In genomic region chr14:47376526-47376925, GRCm38 (mm10) we compare ENCODE assay signal across 30 mouse cellular contexts. TPM values are rescaled to one million over a fixed set of nuclear protein-coding genes. Genes with fewer than 3 reads are reported as not detected.
DNase-seq lines count a peak whose midpoint lies in the region; ATAC-seq lines count a peak whose summit lies in the region.
"Had no signal": no experiment of that assay in that cellular context is flagged by ENCODE, and none has a peak within 500 bp of the region (broad histone marks: within the 10 kb centered on the region; RNA-seq: fewer than 3 reads in every experiment).

No protein-coding gene starts in this region.

- no peak overlapping the region for H3K4me2 ChIP-seq in embryonic facial prominence, embryonic 15.5 days (replicated peaks)
- H3K4me2 ChIP-seq: embryonic facial prominence, embryonic 13.5 days; forebrain, embryonic 15.5 days; heart, embryonic 11.5 days; hindbrain, embryonic 12.5 days; intestine, embryonic 15.5 days; midbrain, embryonic 11.5 days; neural tube, embryonic 12.5 days had no signal

- H3K27me3 ChIP-seq in embryonic facial prominence, embryonic 15.5 days: peaks cover 24% of the 10 kb centered on the region
- peaks cover 42% of the 10 kb centered on the region for H3K27me3 ChIP-seq in embryonic facial prominence, embryonic 10.5 days (replicated peaks; ENCODE audit: low read depth, poor library complexity, severe bottlenecking)

- DNase-seq in embryonic facial prominence, embryonic 10.5 days (ENCODE audit: low spot score): no peak
- DNase-seq in 3T3-L1 (ENCODE audit: low read depth, low spot score): peak; percentile 65
- peak; percentile 23 for DNase-seq in adipocyte (ENCODE audit: low spot score)
- DNase-seq in heart, adult 18-20 months: no peak
- DNase-seq in left cerebral cortex, adult 18-20 months (ENCODE audit: low spot score in 2 of 2): no peak
- DNase-seq: adrenal gland, adult 8-10 months; cerebellum, adult 11-12 months; cerebellum, adult 9-11 months; embryo, embryonic 11 days; gastrocnemius, postnatal 14 days; heart, postnatal 36 days; kidney, adult 2 months; kidney, postnatal 36 days; liver; lung, adult 2 months; right cerebral cortex, postnatal 4 days had no signal

- H3K36me3 ChIP-seq in embryonic facial prominence, embryonic 15.5 days: peaks cover 2% of the 10 kb centered on the region; the same call in 1 of the 2 replicates
- H3K36me3 ChIP-seq in embryonic facial prominence, embryonic 10.5 days (replicated peaks): no peaks in the 10 kb centered on the region
- peaks cover 29% of the 10 kb centered on the region for H3K36me3 ChIP-seq in macrophage (ENCODE audit: inconsistent target)
- H3K36me3 ChIP-seq: embryonic facial prominence, embryonic 13.5 days; forebrain, embryonic 15.5 days; hindbrain, embryonic 12.5 days; intestine, embryonic 15.5 days; neural tube, embryonic 12.5 days had no signal

- 52% methylated on average over 2 of the region's 2 CpGs for WGBS in embryonic facial prominence, embryonic 15.5 days
- WGBS in embryonic facial prominence, embryonic 10.5 days: 85% methylated on average over 2 of the region's 2 CpGs
- WGBS in macrophage (ENCODE audit: missing documents): 14% methylated on average over 2 of the region's 2 CpGs

- H3K27ac ChIP-seq in embryonic facial prominence, embryonic 15.5 days (replicated peaks): 0 out of 2 replicates have a peak overlapping the region, but pooled peaks have one; percentile 58
- no peak overlapping the region for H3K27ac ChIP-seq in embryonic facial prominence, embryonic 10.5 days (replicated peaks)
- H3K27ac ChIP-seq in macrophage: peak overlapping the region; percentile 100
- H3K27ac ChIP-seq: embryonic facial prominence, embryonic 13.5 days; forebrain, embryonic 15.5 days; hindbrain, embryonic 12.5 days; hindbrain, postnatal 0 days; intestine, embryonic 15.5 days; liver, embryonic 14.5 days; neural tube, embryonic 12.5 days had no signal

- no peaks in the 10 kb centered on the region for H3K9me3 ChIP-seq in embryonic facial prominence, embryonic 15.5 days (replicated peaks)
- H3K9me3 ChIP-seq in embryonic facial prominence, embryonic 10.5 days: no peaks in the 10 kb centered on the region
- H3K9me3 ChIP-seq: embryonic facial prominence, embryonic 13.5 days; forebrain, embryonic 15.5 days; hindbrain, embryonic 12.5 days; intestine, embryonic 15.5 days; neural tube, embryonic 12.5 days had no signal

- H3K4me1 ChIP-seq in embryonic facial prominence, embryonic 15.5 days: peaks cover 34% of the 10 kb centered on the region
- H3K4me1 ChIP-seq in embryonic facial prominence, embryonic 10.5 days: peaks cover 10% of the 10 kb centered on the region

- peaks cover 95% of the 10 kb centered on the region for H3K79me2 ChIP-seq in macrophage (ENCODE audit: inconsistent target)

- H3K4me3 ChIP-seq in embryonic facial prominence, embryonic 15.5 days (replicated peaks): no peak overlapping the region
- no peak overlapping the region for H3K4me3 ChIP-seq in embryonic facial prominence, embryonic 10.5 days
- H3K4me3 ChIP-seq in macrophage (ENCODE audit: inconsistent target): peak overlapping the region; percentile 96
- H3K4me3 ChIP-seq: embryonic facial prominence, embryonic 13.5 days; forebrain, embryonic 15.5 days; hindbrain, embryonic 12.5 days; intestine, embryonic 15.5 days; neural tube, embryonic 12.5 days had no signal

- H3K9ac ChIP-seq in embryonic facial prominence, embryonic 15.5 days: no peak overlapping the region
- H3K9ac ChIP-seq: embryonic facial prominence, embryonic 13.5 days; forebrain, embryonic 15.5 days; hindbrain, embryonic 12.5 days; intestine, embryonic 15.5 days; liver, embryonic 14.5 days; neural tube, embryonic 12.5 days had no signal

- ATAC-seq in embryonic facial prominence, embryonic 15.5 days (ENCODE audit: insufficient number of reproducible peaks, low FRiP score, low TSS enrichment, low read depth): no peak
- ATAC-seq: activated CD4-positive, CD25-positive, alpha-beta regulatory T cell, adult 4 months; CD4-positive, CD25-positive, alpha-beta regulatory T cell, adult 4 months; forebrain, embryonic 15.5 days; hindbrain, postnatal 0 days; intestine, embryonic 15.5 days; midbrain, embryonic 16.5 days had no signal

RNA-seq across cellular contexts. Expression of gene Lgals3, which starts 9.0 kb away (rescaled TPM):
- 199 and 236 TPM in 2 replicates for polyA plus RNA-seq in embryonic facial prominence, embryonic 15.5 days (2015; fragmentation: Nextera tagmentation; extraction: Ambion mirVana)
- 0.51 and 1.1 TPM in 2 replicates for polyA plus RNA-seq in embryonic facial prominence, embryonic 10.5 days (2016; fragmentation: Nextera tagmentation; extraction: Ambion mirVana)
- total RNA-seq in macrophage (2018; cell fraction: chromatin; rRNA removed): 1,000 to 10,000 TPM in 5 of 26 experiments, 100 to 1,000 TPM in 21; 180 to 1,623 (median 610) TPM
- 1,000 to 10,000 TPM; 1,563 to 6,453 (median 4,259) TPM for total RNA-seq in macrophage (2018; cell fraction: cytosol; rRNA removed)
- 1,000 to 10,000 TPM in 13 of 26 experiments, 100 to 1,000 TPM in 13; 652 to 1,966 (median 982) TPM for total RNA-seq in macrophage (2018; cell fraction: nucleus; rRNA removed)
- polyA plus RNA-seq in macrophage (2018): 3,973 to 5,612 TPM (median 5,299 TPM) in 3 replicates
- 1 to 10 TPM; 3.3 to 7.2 TPM for total RNA-seq in heart, adult 18-20 months (2021)
- under 1 TPM; 0.63 to 0.81 TPM for total RNA-seq in left cerebral cortex, adult 18-20 months (2021)

RNA-seq across cellular contexts. Expression of gene Dlgap5, which starts 41.7 kb away (rescaled TPM):
- polyA plus RNA-seq in embryonic facial prominence, embryonic 15.5 days (2015; fragmentation: Nextera tagmentation; extraction: Ambion mirVana): 37.5 and 38.4 TPM in 2 replicates
- polyA plus RNA-seq in embryonic facial prominence, embryonic 10.5 days (2016; fragmentation: Nextera tagmentation; extraction: Ambion mirVana): 72.4 and 79.4 TPM in 2 replicates
- total RNA-seq in macrophage (2018; cell fraction: chromatin; rRNA removed): 10 to 100 TPM in 6 of 26 experiments, 1 to 10 TPM in 19, under 1 TPM in 1; 0.48 to 51.0 (median 6.6) TPM
- 1 to 10 TPM; 1.7 to 6.5 (median 3.3) TPM for total RNA-seq in macrophage (2018; cell fraction: cytosol; rRNA removed)
- total RNA-seq in macrophage (2018; cell fraction: nucleus; rRNA removed): 10 to 100 TPM in 1 of 26 experiments, 1 to 10 TPM in 23, under 1 TPM in 2; 0.64 to 30.6 (median 3.3) TPM
- polyA plus RNA-seq in macrophage (2018): 0.40 to 11.8 TPM (median 7.6 TPM) in 3 replicates
- under 1 TPM; 0.37 to 0.62 TPM for total RNA-seq in heart, adult 18-20 months (2021)
- total RNA-seq in left cerebral cortex, adult 18-20 months (2021): under 1 TPM in 1 of 2 experiments, not detected in 1; 0.84 TPM

Comparison
In these comparisons a context has a peak if more than half of its experiments do, and no peak if none do; other contexts are left out.
1. RNA of gene Lgals3, which starts 9.0 kb away (polyA plus RNA-seq): 3,973 to 5,612 TPM in macrophage and 199 to 236 TPM in embryonic facial prominence, embryonic 15.5 days; 0.51 to 1.1 TPM in embryonic facial prominence, embryonic 10.5 days; every median in the first group is over 10 times any median in the second.
2. DNase-seq: peak in 3T3-L1 (single experiment) and adipocyte (single experiment); none in embryonic facial prominence, embryonic 10.5 days (single experiment), heart, adult 18-20 months (0 of 2) and left cerebral cortex, adult 18-20 months (0 of 2).